Mouse (Mus musculus): Measurements from ENCODE around the gene Stim1.

- TF ChIP-seq POLR2A (IDR thresholded peaks at IDR 0.05; ENCODE audit: borderline replicate concordance, insufficient read depth, low read length) (no peak), CTCF (IDR thresholded peaks at IDR 0.05; ENCODE audit: borderline replicate concordance, insufficient read depth, low read depth, low read length) (no peak)
Observed at GRCm38 (mm10) chr7:102476601-102477000, 209.0 kb downstream of the Stim1 start.
